13 mouse cellular contexts compared by ENCODE assay signal in the genomic region with DNA sequence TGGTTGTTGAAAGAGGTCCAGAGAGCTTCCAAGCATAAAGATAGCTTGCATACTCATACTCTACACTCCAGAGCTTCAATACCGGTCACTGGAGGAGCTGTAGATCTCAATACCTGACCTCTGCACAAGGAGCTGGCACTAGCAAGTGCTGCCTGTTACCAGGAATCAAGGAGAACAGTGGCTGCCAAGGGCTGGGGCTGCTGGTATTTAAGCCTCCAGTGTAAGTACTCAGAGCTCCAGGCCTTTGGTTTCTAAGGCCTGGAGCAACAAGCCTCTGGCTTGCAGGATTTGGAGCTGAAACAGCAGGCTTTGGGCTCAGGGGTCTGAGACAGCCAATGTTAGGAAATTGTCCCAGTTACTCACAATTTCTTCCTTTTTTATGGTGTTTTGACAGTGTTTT.
DNase-seq lines count a peak whose midpoint lies in the region; ATAC-seq and TF ChIP-seq lines count a peak whose summit lies in the region.
"Had no signal": no experiment of that assay in that cellular context is flagged by ENCODE, and none has a peak within 500 bp of the region (broad histone marks: within the 10 kb centered on the region; RNA-seq: fewer than 3 reads in every experiment).

No protein-coding gene starts in this region.

- no peak overlapping the region for H3K4me3 ChIP-seq in hindbrain, postnatal 0 days (ENCODE audit: low read length)
- H3K4me3 ChIP-seq in hindbrain, embryonic 10.5 days: no peak overlapping the region
- H3K4me3 ChIP-seq in heart, postnatal 0 days (ENCODE audit: low read depth, low read length): no peak overlapping the region
- no peak overlapping the region for H3K4me3 ChIP-seq in stomach, embryonic 16.5 days (replicated peaks; ENCODE audit: low read length)
- H3K4me3 ChIP-seq: embryonic facial prominence, embryonic 13.5 days; forebrain, embryonic 10.5 days; liver, embryonic 12.5 days; megakaryocyte, embryonic 14.5 days had no signal

- 79% methylated on average over 1 of the region's 1 CpGs for WGBS in hindbrain, postnatal 0 days
- WGBS in hindbrain, embryonic 10.5 days: 93% methylated on average over 1 of the region's 1 CpGs
- WGBS in heart, postnatal 0 days: 17% methylated on average over 1 of the region's 1 CpGs
- 71% methylated on average over 1 of the region's 1 CpGs for WGBS in stomach, embryonic 16.5 days

- DNase-seq in hindbrain, postnatal 0 days (ENCODE audit: low spot score): no peak
- DNase-seq in hindbrain, embryonic 10.5 days (ENCODE audit: low spot score): no peak
- DNase-seq in lung, postnatal 36 days: peak; percentile 2
- DNase-seq in lung, postnatal 14 days: no peak
- DNase-seq in heart, postnatal 0 days (ENCODE audit: low spot score): no peak
- DNase-seq in frontal cortex, postnatal 25 days (ENCODE audit: low spot score in 2 of 2): no peak

- no peaks in the 10 kb centered on the region for H3K4me1 ChIP-seq in hindbrain, postnatal 0 days (ENCODE audit: insufficient read depth, low read length)
- H3K4me1 ChIP-seq in hindbrain, embryonic 10.5 days (replicated peaks): no peaks in the 10 kb centered on the region
- H3K4me1 ChIP-seq in heart, postnatal 0 days (ENCODE audit: control insufficient read depth, insufficient read depth): 0 out of 2 replicates have a peak, but pooled peaks cover 7% of the 10 kb centered on the region
- no peaks in the 10 kb centered on the region for H3K4me1 ChIP-seq in stomach, embryonic 16.5 days (ENCODE audit: control insufficient read depth, insufficient read depth, low read length)
- H3K4me1 ChIP-seq: embryonic facial prominence, embryonic 13.5 days; forebrain, embryonic 10.5 days; liver, embryonic 12.5 days; megakaryocyte, embryonic 14.5 days had no signal

- no peak for TF ChIP-seq EP300 in heart, postnatal 0 days (IDR thresholded peaks at IDR 0.05; ENCODE audit: low read depth)

- H3K27me3 ChIP-seq in hindbrain, postnatal 0 days (ENCODE audit: insufficient read depth, low read length): no peaks in the 10 kb centered on the region
- no peaks in the 10 kb centered on the region for H3K27me3 ChIP-seq in hindbrain, embryonic 10.5 days (ENCODE audit: insufficient read depth, poor library complexity, severe bottlenecking)
- no peaks in the 10 kb centered on the region for H3K27me3 ChIP-seq in heart, postnatal 0 days (ENCODE audit: control insufficient read depth, insufficient read depth, low read length)
- no peaks in the 10 kb centered on the region for H3K27me3 ChIP-seq in stomach, embryonic 16.5 days (ENCODE audit: control insufficient read depth, insufficient read depth, low read length)
- H3K27me3 ChIP-seq: embryonic facial prominence, embryonic 13.5 days; liver, embryonic 12.5 days; megakaryocyte, embryonic 14.5 days had no signal

- no peak overlapping the region for H3K4me2 ChIP-seq in hindbrain, postnatal 0 days (ENCODE audit: low read depth, low read length)
- H3K4me2 ChIP-seq in heart, postnatal 0 days (ENCODE audit: low read depth, low read length): peak overlapping the region; percentile 6; the same call in 1 of the 2 replicates
- no peak overlapping the region for H3K4me2 ChIP-seq in stomach, embryonic 16.5 days (ENCODE audit: low read depth, low read length)
- H3K4me2 ChIP-seq: embryonic facial prominence, embryonic 13.5 days; hindbrain, embryonic 14.5 days; liver, embryonic 12.5 days had no signal

- ATAC-seq in hindbrain, postnatal 0 days: no peak
- ATAC-seq in heart, postnatal 0 days (ENCODE audit: insufficient read depth, low read depth): no peak
- ATAC-seq in stomach, embryonic 16.5 days (ENCODE audit: insufficient read depth, low FRiP score): no peak
- ATAC-seq in CD4-positive, CD25-positive, alpha-beta regulatory T cell, adult 4 months: no peak
- ATAC-seq: liver, embryonic 12.5 days had no signal

- H3K9me3 ChIP-seq in hindbrain, postnatal 0 days (ENCODE audit: low read length): no peaks in the 10 kb centered on the region
- H3K9me3 ChIP-seq in hindbrain, embryonic 10.5 days: no peaks in the 10 kb centered on the region
- no peaks in the 10 kb centered on the region for H3K9me3 ChIP-seq in heart, postnatal 0 days (replicated peaks; ENCODE audit: control insufficient read depth, low read length)
- no peaks in the 10 kb centered on the region for H3K9me3 ChIP-seq in stomach, embryonic 16.5 days (replicated peaks; ENCODE audit: control insufficient read depth, low read length)
- H3K9me3 ChIP-seq: embryonic facial prominence, embryonic 13.5 days; forebrain, embryonic 10.5 days; liver, embryonic 12.5 days; megakaryocyte, embryonic 14.5 days had no signal

- H3K27ac ChIP-seq in hindbrain, postnatal 0 days: peak overlapping the region; percentile 3; the same call in 1 of the 2 replicates
- H3K27ac ChIP-seq in hindbrain, embryonic 10.5 days: no peak overlapping the region
- peak overlapping the region; percentile 78 for H3K27ac ChIP-seq in heart, postnatal 0 days (ENCODE audit: low read depth)
- H3K27ac ChIP-seq in stomach, embryonic 16.5 days (ENCODE audit: low read length): peak overlapping the region; percentile 73
- H3K27ac ChIP-seq: embryonic facial prominence, embryonic 13.5 days; forebrain, embryonic 10.5 days; hindbrain, embryonic 14.5 days; liver, embryonic 12.5 days had no signal

- TF ChIP-seq CTCF in hindbrain, postnatal 0 days (IDR thresholded peaks at IDR 0.05; ENCODE audit: low read depth): no peak
- no peak for TF ChIP-seq CTCF in heart, postnatal 0 days (IDR thresholded peaks at IDR 0.05; ENCODE audit: low read depth)

- no peaks in the 10 kb centered on the region for H3K36me3 ChIP-seq in hindbrain, postnatal 0 days (ENCODE audit: insufficient read depth, low read length)
- H3K36me3 ChIP-seq in hindbrain, embryonic 10.5 days: no peaks in the 10 kb centered on the region
- H3K36me3 ChIP-seq in heart, postnatal 0 days (replicated peaks; ENCODE audit: control insufficient read depth, insufficient read depth, low read length): no peaks in the 10 kb centered on the region
- H3K36me3 ChIP-seq in stomach, embryonic 16.5 days (ENCODE audit: control insufficient read depth, insufficient read depth, low read length): no peaks in the 10 kb centered on the region
- H3K36me3 ChIP-seq: embryonic facial prominence, embryonic 13.5 days; forebrain, embryonic 10.5 days; liver, embryonic 12.5 days had no signal

- no peak overlapping the region for H3K9ac ChIP-seq in hindbrain, postnatal 0 days (replicated peaks; ENCODE audit: low read length)
- H3K9ac ChIP-seq in heart, postnatal 0 days (replicated peaks; ENCODE audit: low read depth, low read length): no peak overlapping the region
- H3K9ac ChIP-seq in stomach, embryonic 16.5 days (ENCODE audit: low read length): no peak overlapping the region
- H3K9ac ChIP-seq: embryonic facial prominence, embryonic 13.5 days; hindbrain, embryonic 14.5 days; liver, embryonic 12.5 days had no signal
